Mouse (Mus musculus) small intestine, adult 2 months (tissue): ENCODE measurements around the gene Zfp148.

ENCODE experiments used
- CTCF ChIP-seq: fragments of 200-500 bp; IDR thresholded peaks from 2 replicates; pipeline ENCODE4 v1.5.1; 2012; ENCODE audit warnings: low read depth, mild to moderate bottlenecking, control low read depth, inconsistent platforms, low read length, moderate library complexity, mixed read lengths; ENCODE audit not compliant: insufficient replicate concordance, insufficient read length; ENCODE audit errors: extremely low read depth
- POLR2A ChIP-seq: fragments of 200-500 bp; IDR thresholded peaks from 2 replicates; pipeline ENCODE4 v1.6.1; 2012; ENCODE audit warnings: low read depth, mild to moderate bottlenecking, control low read depth, inconsistent platforms, low read length, moderate library complexity

GRCm38 (mm10) chr16:33337681-33338080, 43.0 kb upstream of the Zfp148 start:
- TF ChIP-seq POLR2A (no peak), CTCF (no peak)
